Mouse (Mus musculus): ENCODE data around the gene Nipal3.

The Nipal3 gene

GRCm38 (mm10) chr4:135494521-135495396 is at the start of gene Nipal3, which contains the start of gene Stpg1:
Nipal3 (minus strand) TSS chr4:135495038.
Stpg1 (plus strand) TSS chr4:135494790.
- DNase-seq (ENCODE audit: low spot score in 2 of 2) = peak; percentile 65 to 78

- no peak for DNase-seq (ENCODE audit: low spot score in 2 of 2)
Measured at GRCm38 (mm10) chr4:135544284-135544683, 49.4 kb upstream of the Nipal3 start.

DNA sequence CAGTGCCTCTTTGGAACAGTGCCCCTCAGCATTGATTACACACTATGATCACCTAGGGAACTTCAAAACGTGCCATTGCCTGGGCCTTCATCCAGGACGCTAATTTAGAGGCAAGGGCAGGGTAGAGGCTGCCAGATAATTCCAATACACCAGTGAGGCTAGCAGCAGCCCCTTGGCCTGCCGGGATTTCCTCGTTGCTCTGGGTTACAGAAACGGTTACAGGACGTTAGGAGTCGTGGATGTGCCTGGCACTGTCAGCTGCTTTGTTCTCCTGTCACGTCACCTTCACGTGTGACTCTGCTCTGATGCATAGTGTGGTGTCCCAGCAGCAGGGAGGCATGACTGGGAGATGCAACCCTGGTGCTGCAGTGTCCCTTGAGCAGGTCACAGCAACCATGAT is 45.2 kb upstream of the Nipal3 start:
- no peak for DNase-seq (ENCODE audit: low spot score in 2 of 2)

GRCm38 (mm10) chr4:135539056-135539455 is 44.2 kb upstream of the Nipal3 start:
- no peak for DNase-seq (ENCODE audit: low spot score in 2 of 2)

- no peak for DNase-seq (ENCODE audit: low spot score in 2 of 2)
Measured at GRCm38 (mm10) chr4:135535021-135535420, 40.2 kb upstream of the Nipal3 start.

GRCm38 (mm10) chr4:135533001-135533400 is 38.2 kb upstream of the Nipal3 start:
- no peak for DNase-seq (ENCODE audit: low spot score in 2 of 2)

GRCm38 (mm10) chr4:135531771-135532613 is 37.2 kb upstream of the Nipal3 start:
- no peak for DNase-seq (ENCODE audit: low spot score in 2 of 2)

DNA sequence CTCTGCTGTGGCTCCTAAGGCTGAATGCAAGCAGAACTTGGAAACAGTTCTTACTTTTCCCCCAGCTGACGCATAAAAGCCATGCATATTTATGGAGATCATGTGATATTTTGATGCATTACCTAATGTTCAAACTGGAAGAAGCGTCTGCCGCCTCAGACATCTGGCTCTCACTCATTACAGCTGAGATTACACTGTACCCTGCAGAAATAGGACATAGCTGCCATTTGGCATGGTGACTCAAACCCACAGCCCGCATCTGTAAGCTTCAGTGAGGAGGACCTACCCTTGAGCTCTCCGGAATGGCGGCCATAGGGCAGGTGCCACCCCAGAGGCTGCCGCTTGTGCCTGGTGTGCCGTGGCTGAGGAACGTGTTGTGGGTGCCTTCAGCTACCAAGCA is 36.4 kb upstream of the Nipal3 start:
- peak; percentile 19 to 25 for DNase-seq (ENCODE audit: low spot score in 2 of 2)

- DNase-seq (ENCODE audit: low spot score in 2 of 2) = no peak
Measured at GRCm38 (mm10) chr4:135530270-135530669, 35.4 kb upstream of the Nipal3 start.

GRCm38 (mm10) chr4:135526039-135526710 is 31.3 kb upstream of the Nipal3 start:
- no peak for DNase-seq (ENCODE audit: low spot score in 2 of 2)

GRCm38 (mm10) chr4:135525057-135525456 is 30.2 kb upstream of the Nipal3 start:
- no peak for DNase-seq (ENCODE audit: low spot score in 2 of 2)

DNA sequence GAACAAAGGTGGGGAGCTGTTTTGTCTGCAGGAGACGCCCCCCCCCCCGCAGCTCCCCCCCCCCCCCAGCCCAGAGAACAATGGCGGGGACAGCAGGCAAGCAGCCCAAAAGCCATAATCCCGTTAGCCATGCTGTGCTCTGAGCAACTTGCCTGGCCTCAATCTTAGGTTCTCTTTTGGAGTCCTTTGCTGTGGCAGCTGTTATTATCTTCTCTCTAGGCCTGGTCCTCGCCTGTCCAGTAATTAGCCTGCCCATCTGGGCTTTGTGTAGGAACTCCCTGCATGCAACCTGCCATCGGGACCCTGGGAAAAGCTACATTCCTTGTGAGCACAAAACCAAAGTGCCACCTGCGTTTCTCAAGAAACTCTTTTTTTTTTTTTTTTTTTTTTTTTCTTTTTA is 29.1 kb upstream of the Nipal3 start:
- DNase-seq (ENCODE audit: low spot score in 2 of 2) = no peak

DNA sequence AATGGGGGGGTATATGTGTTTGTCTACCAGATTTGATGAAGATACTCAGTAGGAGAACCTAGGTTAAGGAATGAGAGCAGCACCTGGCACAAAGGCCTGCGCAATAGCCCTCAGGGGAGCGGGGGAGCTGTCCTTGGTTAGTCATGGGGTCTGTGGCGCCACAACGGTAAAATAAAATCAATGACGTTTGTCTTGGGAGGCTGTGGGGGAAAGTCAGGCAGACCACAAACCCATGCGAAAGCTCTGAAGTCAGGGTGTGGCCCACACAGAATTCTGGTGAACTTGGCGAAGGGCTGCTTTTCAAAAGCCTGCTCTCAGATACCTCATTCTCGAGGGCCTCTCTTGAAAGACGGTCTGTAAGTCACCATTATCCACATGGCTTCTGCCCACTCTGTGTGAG is 25.6 kb upstream of the Nipal3 start:
- DNase-seq (ENCODE audit: low spot score in 2 of 2) = no peak

DNA sequence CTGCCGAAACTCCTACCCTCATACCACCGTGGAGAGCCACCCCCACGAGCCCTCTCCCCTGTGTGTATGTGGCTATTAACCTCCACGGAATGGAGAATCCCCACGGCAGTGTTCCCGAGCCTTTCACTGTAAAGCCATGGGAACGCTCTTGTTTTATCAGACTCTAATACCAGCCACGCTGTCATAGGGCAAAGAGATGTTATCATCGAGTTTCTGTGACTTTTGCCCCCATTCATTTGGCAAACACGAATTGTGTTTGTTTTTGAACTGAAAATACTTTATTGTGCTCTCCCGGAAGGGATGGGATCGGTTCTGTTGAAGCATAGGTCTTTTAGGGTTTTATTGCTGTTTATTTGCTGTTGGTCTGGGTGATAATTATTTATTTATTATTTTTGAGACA is 23.3 kb upstream of the Nipal3 start:
- no peak for DNase-seq (ENCODE audit: low spot score in 2 of 2)

- no peak for DNase-seq (ENCODE audit: low spot score in 2 of 2)
Measured at GRCm38 (mm10) chr4:135516351-135517316, 21.8 kb upstream of the Nipal3 start.

DNA sequence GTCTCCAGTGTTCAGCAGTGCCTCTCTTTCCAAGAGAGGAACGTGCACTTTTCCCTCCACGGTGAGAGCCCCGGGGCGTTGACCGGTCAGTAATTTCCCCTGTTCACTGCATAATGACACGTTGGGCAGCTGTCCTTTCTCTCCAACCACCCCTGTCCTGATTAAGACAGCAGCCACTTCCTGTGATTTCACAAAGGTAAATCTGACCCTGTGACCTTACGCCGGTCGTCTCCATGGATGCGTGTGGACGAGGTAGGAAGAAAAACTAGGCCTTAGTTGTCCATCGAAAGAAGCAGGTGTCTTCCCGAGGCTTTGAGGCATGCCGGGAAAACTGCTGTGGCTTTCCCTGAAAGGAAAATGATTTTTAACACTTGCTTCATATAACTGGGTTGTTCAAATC is 20.1 kb upstream of the Nipal3 start:
- DNase-seq (ENCODE audit: low spot score in 2 of 2) = no peak

GRCm38 (mm10) chr4:135513865-135514264 is 19.0 kb upstream of the Nipal3 start:
- DNase-seq (ENCODE audit: low spot score in 2 of 2) = no peak

DNA sequence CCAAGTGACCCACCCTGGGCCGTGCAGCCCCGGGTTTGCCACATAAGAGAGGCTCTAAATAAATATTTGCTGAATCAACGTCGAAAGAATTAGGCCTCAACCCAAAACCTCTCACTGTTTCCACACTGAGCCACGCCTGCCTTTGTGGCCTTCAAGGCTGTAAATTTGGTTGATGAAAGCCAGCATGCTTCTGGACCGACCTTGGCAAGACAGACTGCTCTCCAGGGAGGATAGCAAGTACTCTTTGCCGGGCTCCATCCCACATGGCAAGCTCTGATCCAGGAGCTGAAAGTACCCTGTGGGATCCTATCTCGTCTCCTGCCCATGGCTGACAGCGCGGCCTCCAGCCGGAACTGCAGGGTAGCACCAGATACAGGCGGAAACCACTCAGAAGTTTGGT is 14.7 kb upstream of the Nipal3 start:
- DNase-seq (ENCODE audit: low spot score in 2 of 2) = no peak

DNA sequence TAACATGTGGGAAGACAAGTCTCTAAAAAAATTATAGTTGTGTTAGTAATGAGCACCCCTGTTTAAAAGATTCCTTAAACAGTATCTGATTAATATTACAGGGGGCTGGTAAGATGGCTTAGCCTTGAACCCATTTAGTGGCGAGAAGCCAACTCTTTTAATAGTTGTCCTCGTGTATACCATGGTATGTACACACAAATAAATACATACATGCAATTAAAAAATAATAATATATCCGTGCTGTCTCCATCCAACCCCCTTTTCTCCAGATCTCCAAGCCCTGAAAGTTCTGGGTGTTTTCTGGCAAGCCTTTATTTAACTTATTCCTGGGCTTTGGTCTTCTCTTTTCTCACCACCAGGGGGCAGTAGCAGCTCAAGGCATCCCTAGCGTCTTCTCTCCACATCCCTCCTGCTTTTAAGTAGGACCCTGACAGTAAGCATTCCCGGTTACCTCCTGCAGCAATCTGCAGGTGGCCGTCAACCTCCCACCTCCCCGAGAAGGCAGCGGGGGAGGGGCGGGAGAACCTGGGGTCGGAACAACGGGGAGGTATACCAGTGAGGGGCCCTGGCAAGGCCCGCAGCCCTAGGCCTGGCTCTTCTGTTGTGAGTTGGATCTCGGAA is 13.7 kb upstream of the Nipal3 start:
- peak; percentile 58 to 74 for DNase-seq (ENCODE audit: low spot score in 2 of 2)

- peak; percentile 51 to 65 for DNase-seq (ENCODE audit: low spot score in 2 of 2)
Measured at GRCm38 (mm10) chr4:135507547-135508350, 12.9 kb upstream of the Nipal3 start.
